Mouse (Mus musculus): Measurements from ENCODE around the gene Rps6ka1. TPM values are rescaled to one million over a fixed set of nuclear protein-coding genes. Genes with fewer than 3 reads are reported as not detected.

The Rps6ka1 gene
- total RNA-seq, 2 experiments from 2014 or later = 18.2 TPM

DNA sequence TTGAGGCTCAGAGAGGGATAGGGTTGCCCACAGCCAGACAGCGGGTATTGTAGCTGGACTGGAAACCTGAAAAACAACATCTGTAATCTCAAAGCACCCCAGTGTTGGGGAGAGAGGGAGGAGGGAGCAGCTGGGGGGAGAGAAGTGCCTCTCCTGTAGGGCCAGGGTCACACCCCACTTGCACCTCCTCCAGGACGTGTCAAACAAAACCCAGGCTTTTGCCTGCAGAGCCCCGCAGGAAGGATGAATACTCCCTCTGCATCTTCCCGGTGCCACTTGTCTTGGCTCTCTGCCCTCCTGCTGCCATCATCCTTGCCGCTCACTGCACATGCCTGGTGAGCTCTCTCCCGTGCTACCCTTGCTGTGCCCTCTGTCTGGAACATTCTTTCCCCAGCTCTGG, 10.6 kb upstream of the Rps6ka1 start:
- peak in 1 of 2 experiments; percentile 10 for DNase-seq (ENCODE audit: low spot score in 2 of 2)

DNA sequence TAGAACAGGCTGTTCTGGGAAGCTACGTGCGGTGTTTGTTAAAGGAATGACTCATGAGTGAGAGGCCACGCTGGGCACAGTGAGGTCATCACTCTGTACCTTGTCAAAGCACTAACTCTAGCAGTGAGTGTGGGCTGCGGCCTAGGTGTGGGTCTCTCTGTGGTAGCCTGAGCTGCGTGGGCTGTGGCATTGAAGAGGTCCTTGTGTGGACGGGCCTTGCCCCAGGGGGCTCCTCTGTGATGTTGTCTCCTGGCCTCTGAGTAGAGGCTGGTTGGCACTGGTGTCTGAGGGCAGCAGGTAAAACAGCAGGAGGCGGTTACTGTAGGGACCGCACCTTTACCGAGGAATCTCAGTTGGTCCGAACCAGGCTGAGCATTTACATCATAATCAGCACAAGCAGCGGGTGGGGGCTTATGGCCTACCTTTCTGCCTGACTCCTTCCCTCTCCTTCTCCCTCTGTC, 9.9 kb upstream of the Rps6ka1 start:
- DNase-seq (ENCODE audit: low spot score in 2 of 2) = no peak

DNA sequence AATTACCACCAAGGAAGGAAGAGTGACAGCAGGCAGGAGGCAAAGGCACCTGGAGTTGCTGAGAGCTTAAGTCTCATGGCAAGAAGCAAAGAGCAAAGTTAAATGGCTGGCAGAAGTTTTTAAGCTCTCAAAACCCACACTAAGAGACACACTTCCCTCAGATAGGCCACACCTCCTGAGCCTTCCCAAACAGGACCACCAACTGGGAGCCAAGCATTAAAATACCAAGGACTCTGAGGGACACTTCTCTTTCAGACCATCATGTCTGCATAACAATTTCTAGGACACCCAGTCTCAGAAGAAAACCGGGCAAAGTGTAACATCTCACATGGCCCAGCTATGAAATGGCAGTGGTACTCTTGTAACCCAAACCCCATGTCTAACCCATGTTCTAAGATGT, 9.4 kb upstream of the Rps6ka1 start:
- no peak for DNase-seq (ENCODE audit: low spot score in 2 of 2)

DNA sequence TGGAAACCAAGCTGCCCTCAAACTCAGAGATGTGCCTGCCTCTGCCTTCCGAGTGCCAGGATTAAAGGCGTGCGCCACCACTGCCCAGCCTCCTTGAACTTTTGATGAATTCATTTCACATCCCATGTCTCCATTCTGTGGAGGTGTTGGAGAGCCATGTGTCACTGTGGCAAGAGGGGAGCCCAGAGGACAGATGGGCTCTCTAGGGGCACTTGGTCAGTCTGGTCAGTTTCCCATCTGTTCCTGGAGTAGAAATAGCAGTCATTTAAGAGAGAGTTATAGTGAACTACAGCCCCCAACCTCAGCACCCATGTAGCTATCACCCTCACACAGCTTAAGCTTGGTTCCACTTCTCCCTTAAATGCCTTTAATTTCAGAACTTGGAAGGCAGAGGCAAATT, 8.4 kb upstream of the Rps6ka1 start:
- DNase-seq (ENCODE audit: low spot score in 2 of 2) = no peak

DNA sequence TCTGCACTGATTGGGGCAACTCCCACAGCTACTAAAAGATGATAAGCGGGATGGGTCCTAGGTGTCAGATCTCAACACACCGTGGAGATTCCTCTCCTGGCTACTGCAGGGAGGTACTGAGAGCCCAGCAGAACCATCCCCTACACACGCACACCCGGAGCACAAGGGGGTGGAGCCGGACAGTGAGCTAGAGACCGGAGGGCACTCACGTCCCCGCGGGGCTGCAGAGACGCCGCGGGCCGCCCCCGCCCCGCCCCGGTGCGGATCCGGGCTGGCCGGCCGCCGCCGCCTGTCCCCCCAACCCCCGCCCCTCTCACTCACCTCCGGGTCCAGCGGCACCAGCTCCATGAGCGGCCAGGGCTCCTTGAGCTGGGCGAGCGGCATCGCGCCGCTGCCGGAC, 348 bp downstream of the Rps6ka1 start:
- DNase-seq (ENCODE audit: low spot score in 2 of 2) = peak in 1 of 2 experiments; percentile 35

DNA sequence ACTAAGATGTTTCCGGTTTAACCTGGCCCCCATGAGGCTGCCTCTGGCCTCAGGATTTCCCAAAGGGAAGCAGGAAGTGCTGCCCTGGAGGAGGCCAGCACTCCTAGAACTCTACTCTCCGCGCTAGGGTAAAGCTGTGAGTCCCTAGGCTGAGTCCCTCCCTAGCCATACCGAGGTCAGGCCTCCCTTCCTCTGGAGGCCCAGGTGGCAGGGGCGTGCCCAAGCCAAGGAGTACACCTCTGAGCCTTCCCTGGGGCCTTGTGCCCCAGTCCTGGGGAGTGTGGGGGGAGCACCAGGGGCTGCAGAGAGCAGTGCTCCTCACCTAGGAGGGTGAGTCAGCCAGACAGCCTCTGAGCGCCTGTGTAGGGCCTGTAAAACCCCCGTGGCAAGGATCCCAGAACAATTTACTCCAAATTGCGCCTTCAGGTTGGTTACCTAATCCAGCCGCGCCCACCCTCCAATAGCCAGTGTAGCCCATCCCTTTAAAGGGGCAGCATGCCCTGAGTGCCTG, 1.6 kb downstream of the Rps6ka1 start:
- DNase-seq (ENCODE audit: low spot score in 2 of 2) = no peak

DNA sequence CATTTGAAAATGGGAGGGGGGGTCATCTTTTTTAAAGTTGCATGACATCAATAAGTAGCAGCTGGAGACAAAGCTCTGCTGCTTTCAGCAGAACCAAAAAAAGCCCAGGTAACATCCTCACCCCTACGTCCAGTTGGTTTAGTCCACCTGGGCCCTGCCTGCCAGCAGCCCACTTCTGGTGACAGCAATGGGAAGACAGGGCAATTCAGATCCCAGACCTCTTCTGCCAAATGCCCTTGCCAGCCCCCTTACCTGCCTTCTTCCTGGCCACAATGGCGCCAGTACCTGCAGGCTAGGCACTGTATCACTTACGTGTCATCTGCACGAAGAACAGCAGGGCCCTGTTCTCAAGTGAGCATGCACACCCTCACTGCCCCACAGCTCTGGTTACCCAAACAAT, 2.3 kb downstream of the Rps6ka1 start:
- DNase-seq (ENCODE audit: low spot score in 2 of 2) = no peak

DNA sequence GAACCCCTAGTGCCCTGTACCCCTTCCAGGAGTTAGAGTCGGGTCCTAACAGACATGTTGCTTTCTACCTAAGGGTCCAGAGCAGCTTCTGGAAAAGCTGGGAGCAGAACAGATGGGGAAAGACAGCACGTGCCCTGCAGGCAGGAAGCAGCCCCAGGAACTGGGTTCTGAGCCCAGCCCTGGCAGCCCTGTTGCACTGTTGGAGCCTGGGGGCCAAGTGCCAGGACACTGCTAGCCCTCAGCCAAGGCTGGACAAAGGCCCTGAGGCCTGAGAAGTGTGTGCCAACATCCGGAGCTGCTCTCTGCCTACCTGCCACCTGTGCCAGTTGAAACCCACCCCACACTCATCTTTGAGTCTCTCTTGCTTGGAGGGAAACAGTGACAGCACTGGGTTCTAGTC, 2.7 kb downstream of the Rps6ka1 start:
- DNase-seq (ENCODE audit: low spot score in 2 of 2) = peak in 1 of 2 experiments; percentile 39

DNA sequence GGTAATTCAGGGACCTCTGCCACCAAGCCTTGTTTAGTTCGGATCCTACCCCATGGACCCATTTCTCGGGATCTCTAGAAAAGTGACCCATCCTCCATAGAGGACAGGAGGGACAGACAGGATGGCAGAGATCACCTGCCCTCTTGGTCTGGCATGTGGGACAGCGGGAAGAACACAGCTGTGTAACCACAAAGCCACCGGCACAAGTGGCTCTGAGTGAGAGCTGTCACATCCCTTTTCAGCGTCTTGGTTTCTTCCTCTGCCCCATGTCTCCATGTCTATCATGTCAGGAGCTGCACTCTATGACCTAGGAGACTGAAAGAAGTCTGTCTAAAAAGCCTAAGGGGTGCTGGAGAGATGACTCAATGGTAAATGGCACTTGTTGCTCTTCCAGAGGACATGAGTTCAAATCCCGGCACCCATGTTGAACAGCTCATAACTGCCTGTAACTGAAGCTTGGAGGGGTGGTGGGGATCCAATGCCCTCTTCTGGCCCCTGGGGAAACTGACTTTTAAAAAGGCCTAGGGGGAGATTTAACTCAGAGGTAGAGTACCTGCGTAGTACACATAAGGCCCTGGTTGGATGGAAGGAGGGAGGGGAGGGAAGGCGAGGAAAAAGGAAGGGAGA, 3.4 kb downstream of the Rps6ka1 start:
- no peak for DNase-seq (ENCODE audit: low spot score in 2 of 2)

DNA sequence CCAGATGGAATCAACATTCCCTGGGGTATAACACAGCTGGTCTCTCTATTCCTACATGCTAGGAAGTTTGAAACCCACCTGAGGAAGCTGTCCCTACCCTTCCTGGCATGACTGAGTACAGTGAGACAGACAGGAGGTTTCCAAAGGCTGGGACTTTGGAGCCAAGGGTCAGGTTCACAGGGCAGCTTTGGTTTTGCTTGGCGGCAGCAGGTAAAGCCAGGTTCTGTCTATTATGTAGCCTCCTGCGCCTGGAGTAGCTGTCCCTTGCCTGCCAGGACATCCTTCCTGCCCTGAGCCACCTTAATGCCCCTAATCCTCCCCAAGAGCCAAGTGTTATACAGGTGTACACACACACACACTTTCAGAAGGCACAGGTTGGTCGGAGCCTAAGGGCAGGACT, 5.7 kb downstream of the Rps6ka1 start:
- no peak for DNase-seq (ENCODE audit: low spot score in 2 of 2)

DNA sequence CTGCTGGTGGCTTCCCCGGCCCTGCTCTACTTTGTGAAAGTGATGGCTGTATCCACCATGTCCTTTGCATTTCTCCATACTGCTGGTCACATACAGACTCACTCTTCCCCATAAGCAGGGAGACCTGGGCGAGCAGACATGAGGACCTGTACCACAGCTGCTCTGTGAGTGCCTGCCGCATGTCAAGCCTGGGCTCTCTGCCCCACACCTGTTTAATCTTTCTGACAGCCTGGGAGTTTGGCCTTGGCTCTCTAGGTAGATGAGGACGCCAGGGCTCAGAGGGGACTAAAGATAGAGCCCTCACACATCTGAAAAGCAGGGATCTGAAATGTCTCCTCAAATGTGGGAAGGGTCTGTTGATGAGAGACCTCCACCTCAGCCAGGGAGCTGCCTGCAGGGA, 6.2 kb downstream of the Rps6ka1 start:
- no peak for DNase-seq (ENCODE audit: low spot score in 2 of 2)

DNA sequence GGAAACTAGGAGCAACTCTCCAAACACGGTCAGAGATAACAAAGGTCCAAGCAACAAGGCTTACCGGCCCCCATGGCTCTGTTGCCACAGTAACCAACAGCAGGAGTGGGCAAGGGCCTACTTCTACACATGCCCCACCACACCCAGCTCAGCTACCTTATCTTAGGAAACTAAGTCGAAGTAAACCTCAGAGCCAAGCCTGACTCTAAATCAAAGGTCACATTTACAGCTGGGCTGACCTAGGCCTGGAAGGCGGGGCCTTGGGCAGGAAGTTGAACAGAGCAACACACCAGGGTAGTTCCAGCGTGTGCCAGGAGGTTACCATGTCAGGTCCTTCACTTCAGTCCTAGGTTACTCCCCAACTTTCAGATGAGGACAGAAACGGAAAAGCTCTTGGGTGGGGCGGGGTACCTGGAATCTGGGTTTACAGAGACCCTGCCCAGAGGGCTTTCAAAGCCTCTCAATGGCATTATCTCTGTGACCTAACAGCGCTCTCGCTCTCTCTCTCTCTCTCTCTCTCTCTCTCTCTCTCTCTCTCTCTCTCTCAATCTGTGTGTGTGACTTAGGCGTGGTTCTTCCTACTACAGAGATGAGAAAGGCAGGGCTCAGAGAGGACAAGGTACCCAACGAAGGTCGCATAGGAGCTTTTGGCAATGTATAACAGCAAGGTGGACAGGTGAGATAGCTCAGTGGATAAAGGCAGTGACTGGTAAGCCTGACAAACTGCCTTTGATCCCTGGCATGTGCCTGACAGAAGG, 8.3 kb downstream of the Rps6ka1 start:
- no peak for DNase-seq (ENCODE audit: low spot score in 2 of 2)

DNA sequence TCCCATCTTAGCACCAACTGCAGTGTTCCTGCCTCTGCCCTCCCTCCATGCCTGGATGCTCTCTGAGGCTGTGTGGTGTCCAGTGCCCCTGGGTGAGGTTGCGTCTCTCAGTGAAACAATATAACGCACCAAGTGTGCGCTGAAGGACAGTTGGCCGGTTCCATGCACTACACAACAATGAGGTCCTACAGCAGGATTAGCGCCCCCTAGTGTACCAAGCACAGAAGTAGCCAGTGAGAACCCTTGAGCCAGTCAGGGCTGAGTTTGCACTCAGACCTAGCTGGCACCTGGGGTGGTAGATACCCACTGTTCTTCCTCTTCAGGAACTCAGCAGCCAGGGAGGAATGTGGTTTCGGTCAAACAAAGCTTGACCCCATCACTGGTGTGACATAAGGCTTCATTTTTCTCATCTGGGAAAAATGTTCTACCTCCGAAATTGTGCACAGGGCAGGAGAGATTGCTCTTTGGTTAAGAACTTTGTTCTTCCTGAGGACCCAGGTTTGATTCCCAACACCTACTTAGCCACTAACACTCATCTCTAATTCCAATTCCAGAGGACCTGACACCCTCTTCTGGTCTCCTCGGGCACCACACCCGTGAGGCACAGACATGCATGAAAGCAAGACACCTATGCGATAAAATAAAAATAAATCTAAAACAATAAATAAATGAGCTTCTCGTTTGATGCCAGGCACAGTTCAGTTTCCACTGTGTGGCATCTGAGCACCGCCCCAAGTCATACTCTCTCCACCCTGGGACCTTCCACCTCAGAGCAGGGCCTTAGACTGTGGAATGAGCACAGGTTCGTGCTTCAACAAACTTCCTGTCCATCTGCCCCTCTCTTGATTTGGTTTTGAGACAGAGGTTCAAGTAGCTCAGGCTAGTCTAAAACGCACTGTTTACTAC, 9.5 kb downstream of the Rps6ka1 start:
- no peak for DNase-seq (ENCODE audit: low spot score in 2 of 2)

DNA sequence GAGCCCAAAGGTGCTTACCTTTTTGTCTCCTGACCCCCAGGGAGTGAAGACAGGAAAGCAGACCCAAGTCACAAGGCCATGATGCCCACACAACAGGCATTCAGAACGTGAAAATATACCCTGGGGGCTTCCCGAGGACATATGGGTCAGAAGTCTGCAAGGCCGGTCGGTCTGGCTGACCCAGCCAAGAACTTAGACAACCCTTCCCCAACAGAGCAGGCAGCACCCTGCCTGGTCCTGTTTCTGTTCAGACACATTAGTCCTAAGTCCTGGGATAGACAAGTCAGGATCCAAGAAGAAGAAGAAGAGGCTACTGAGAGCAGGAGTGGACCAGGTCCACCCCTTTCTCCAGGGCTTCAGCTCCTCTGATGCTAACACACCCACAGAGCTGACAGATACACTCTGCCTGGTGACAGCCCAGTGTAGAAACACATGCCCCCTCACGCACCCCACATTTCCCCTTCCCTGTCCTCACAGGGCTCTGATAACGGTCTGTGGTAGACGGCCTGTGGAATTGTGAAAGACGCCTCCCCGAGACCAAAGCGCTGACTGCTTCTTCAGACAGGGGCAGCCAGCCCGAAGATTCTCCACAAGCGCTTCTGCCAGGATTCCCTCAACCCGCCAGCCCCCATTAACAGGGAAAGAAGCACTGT, 12.6 kb downstream of the Rps6ka1 start:
- no peak for DNase-seq (ENCODE audit: low spot score in 2 of 2)

DNA sequence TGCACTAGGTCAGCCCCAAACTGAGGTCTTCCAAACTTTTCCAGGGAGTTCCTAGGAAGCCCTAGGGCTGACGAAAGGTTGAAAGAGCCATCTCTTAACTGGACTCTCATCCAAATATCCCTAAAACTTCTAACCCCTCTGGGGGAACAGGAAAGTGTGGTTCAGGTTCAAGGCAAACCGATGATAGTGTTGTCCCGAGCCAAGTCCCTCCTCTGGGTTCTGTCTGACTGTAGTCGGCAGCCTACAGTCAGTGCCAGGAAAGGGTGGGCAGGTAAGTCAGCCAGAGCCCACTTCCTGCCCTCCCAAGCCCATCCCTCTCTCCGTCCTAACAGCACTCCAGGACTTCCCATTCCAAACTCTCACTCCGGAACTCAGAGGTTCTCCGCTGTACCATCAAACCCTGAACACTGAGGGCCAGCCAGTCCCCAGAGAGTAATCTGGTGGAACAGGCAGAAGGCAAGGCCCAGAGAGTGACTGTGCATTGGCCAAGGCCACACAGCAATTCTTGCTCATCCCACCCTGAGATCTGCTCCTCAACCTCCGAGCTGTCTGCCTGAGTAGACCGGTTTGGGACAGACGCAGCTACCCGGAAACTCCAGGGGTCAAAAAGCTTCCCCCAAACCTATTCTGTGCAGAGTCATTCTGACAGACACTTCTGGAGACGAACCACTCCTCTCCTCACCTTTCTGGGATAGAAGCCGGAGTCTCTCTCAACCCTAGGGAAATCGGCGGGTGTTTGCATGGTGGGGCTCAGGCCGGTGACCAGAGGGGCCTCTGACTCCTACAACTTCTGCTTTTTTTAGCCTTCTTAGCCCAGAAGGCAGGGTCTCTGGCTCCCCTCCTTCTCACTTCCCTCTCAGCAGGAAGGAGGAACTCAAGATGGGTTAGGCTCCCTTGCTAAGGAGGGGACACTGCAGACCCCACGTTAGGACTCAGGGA, 13.4 kb downstream of the Rps6ka1 start:
- no peak for DNase-seq (ENCODE audit: low spot score in 2 of 2)

DNA sequence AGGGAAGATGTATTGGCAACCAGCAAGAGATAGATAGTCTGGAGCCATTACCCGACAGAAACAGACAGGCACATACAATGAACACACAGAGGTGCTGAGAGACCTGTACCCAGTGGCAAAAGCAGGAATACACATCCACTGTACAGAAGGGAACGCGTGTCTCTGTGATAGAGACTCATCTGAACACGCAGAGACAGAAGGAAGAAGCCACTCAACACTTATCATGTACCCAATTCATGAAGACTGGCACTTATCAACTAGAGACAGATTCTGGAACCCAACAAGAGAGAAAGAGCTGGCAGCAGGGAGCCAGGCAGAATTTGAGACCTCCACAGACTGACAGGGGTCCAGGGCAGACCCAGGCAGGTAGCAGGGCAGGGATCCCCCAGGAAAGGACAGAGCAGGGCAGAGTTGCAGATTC, 14.2 kb downstream of the Rps6ka1 start:
- DNase-seq (ENCODE audit: low spot score in 2 of 2) = no peak

DNA sequence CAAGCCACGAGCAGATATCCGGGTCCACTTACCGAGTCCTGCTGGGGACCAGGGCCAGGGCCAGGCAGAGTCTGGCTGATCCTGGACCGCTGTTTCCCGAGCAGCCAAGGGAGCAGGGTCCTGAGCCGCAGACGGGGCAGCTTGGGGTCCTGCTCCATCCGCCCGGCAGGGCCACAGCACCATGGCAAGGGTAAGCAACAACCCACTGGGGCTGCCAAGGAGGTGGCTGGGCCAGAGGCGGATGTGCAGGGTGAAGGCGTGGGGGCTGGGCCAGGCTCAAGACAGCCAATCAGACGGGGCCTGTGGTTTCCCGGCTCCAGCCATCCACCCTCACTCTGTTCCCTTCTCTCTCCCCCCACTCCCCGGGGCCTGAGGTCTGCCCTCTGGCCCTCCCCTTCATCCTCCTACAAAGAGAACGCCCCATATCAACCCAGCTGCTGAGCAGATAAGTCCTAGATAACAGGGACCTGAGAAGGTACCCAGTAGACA, 14.7 kb downstream of the Rps6ka1 start:
- DNase-seq (ENCODE audit: low spot score in 2 of 2) = no peak

DNA sequence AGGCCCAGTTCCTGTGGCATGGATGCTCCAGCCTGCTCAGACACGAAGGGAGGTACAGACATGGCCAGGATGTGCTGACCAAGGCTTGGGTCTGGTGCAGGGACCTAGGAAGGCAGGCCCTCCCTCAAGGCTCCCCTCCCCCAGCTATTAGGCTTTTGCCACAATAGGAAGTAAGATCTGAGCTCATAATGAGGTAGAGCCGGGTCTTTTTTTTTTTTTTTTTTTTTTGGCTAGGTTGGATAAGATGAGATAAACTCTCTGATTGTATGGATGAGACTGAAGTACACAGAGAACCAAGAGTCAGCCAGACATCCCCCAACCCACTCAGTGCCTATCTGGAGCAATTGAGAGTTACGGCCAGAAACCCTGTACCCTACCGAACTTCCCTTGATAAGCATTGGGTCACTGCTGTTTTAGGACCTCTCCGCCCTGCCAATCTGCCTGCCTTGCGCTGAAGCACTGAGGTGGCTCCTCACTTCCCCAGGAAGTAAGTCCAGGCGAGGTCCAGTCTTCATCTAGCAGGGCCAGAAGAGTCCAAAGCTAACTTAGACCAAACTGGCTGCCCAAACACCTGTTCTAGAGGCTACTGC, 15.3 kb downstream of the Rps6ka1 start:
- no peak for DNase-seq (ENCODE audit: low spot score in 2 of 2)

DNA sequence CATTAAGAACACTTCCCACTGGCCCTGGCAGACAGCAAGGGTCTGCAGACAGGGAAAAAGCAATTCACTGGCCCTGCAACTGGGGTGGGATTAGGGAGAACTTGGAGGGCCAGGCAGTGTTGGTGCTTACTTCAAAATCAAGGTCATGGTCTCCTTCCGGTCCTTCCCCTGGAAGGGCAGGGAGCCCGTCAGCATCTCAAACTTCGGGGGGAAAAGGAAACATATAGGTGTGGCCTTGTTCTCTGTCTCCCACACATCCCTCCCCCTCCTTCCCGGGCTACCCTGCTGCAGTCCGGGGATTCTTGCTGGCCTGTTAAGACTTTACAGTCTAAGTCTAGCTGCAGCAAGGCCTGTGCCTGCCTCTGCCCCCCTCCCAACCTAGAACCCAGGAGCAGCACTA, 22.4 kb downstream of the Rps6ka1 start:
- DNase-seq (ENCODE audit: low spot score in 2 of 2) = no peak

Measured in layer of hippocampus, postnatal 10 days (tissue).